Mouse (Mus musculus): Measurements from ENCODE around the gene Tomt.

Gene Tomt

DNA sequence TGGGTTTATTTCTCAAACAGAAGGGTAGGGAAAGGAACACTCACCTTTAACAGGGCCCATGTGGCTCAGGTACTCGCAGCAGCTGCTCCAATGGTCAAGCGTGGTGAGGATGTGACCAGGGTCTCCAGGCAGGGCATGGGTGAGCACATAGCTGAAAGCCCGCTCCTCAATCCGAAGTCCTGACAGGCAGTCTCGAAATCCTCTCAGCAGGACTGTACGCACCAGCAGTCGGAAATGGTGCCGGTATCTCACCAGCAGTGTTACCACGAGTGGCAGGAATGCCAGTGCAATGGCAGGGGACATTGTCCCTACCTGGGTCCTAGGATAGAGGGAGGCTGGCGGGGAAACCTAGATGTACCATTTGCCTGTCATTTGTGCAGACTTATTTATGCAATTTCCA lies 4.2 kb downstream of the Tomt start:
- DNase-seq (ENCODE audit: low spot score in 2 of 2), result no peak

DNA sequence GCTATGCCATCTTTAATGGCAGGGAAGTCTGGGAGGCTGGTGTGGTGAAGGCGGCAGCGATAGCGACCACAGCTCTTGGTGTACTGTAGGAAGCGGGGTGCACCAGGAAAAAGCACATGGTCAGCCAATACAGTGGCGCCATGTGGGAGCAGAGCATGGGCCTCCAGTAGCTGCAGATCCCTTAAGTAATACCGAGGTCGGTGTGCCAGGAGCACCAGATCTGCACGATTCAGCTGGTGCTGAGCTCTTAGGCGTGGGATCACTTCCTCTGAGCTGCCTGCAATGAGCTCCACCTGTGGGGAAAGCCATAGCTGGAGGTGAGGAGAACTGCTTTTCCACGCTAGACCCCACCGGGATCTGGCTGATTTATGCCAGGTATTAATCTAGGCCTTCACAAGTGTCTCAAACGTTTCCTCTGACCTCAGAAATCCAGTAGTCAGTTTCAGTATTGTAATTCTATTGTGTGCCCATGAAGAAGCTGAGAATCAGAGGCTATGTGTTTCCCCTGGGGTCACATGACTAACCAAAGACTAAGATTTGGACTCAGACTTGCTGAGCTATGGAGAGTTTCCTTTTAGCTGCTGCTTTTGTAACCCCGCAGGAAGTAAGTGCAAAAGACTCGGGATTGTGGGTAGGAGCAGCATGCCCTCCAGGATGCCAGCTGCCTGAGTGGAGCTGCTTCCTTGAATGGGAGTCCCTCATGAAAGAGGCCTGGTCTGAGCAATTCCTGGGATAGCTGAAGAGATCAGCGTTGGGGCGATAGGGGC lies 5.6 kb downstream of the Tomt start:
- no peak for DNase-seq (ENCODE audit: low spot score in 2 of 2)

DNA sequence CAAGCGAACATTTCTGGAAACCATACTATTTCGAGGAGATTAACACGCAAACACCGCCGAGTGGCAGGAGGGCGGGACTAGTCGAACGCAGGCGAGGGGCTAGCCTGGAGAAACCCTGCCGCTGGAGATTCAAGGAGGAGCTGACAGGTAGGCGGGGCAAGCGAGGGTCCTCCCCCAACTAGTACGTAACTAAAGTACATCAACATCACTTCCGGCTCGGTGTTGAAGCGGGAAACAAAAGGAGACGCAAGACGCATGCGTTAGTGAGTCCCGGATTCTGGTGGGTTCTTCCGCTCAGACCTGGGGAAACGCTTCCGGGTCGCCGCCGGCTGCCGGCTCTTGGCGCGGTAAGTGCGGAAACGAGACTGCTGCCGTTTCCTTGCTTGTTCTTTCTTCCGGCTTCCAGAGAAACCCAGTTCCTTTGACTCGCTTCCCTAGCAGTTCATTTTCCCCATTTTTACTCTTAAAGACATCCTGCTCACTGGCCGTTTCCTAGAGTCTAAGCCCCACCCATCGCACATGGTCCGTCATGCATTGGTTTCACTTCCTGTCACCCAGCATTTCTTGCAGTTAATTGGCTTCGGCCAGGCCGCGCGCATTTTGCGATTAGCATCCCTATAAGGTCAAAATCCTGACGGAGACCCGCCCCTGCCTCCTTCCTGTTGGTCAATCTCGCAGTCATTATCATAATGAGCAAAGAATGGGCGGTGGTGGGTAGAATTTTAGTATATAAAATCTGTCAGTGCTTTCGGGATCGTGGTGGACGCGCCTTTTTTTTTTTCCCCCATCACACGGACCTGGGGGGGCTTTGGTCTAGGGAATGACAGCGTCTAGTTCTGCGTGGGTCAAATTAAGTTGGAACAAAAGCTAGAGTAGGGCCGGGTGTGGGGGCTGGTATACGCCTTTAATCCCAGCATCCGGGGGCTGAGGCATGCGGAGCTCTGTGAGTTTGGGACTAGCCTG lies 9.8 kb downstream of the Tomt start:
- DNase-seq (ENCODE audit: low spot score in 2 of 2), result peak; percentile 90 to 92

DNA sequence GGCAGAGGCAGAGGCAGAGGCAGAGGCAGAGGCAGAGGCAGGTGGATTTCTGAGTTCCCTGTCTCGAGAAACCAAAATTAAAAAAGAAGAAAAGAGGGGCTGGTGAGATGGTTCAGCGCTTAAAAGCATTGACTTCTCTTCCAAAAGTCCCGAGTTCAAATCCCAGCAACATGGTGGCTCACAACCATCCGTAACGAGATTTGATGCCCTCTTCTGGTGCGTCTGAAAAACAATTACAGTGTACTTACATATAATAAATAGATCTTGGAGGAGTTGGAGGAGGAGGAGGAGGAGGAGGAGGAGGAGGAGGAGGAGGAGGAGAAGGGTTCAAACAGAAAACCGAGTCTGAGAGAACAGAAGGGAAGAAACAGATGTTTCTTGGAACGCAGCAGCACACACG lies 10.5 kb downstream of the Tomt start:
- DNase-seq (ENCODE audit: low spot score in 2 of 2), result no peak

DNA sequence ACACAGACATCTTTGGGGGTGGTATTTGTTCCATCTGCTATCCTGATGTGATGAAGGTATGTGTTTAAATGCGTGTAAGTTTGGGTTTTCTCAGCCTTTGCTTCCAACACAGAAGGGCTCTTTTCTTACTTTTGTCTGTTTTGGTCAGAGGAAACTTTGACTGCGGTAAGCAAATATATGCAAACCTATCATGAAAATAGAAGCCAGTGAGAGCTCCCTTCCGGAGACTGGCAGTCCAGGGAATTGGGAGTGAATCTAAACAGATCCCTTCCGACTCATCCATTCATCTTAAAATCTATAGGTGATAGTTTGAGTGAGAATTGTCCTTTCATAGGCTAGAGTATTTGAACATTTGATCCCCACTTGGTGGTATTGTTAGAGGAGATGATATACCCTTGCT lies 17.7 kb downstream of the Tomt start:
- no peak for DNase-seq (ENCODE audit: low spot score in 2 of 2)

DNA sequence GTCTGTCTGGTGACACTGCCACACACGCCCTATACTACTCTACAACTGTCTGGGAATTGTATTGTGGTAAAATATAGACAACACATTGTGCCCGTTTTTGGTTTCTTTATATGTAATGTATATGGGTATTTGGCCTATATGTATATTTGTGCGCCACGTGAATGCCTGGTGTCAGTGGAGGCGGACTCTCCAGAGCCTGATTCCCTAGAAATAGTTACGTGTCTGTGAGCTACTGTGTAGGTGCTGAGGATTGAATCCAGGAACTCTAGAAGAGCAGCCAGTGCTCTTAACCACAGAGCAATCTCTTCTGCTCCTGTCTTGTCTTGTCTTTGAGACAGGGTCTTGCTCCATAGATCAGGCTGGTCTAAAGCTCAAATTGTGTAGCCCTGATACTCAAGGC lies 19.9 kb downstream of the Tomt start:
- DNase-seq (ENCODE audit: low spot score in 2 of 2), result no peak

DNA sequence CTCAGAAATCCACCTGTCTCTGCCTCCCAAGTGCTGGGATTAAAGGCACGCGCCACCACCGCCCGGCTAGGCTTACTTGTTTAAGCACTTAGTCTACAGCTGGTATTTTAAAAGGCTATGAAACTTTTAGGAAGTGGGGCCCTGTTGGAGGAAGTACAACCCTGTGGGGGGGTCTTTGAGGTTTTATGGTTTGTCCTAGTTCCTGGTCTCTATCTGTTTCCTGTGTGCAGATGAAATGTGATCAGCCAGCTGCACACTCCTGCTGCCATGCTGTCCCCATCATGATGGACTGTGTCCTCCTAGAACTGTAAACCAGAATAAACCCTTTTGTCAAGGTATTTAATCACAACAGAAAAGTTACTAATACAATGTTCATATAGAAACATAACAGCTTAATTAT lies 22.0 kb downstream of the Tomt start:
- DNase-seq (ENCODE audit: low spot score in 2 of 2), result no peak

DNA sequence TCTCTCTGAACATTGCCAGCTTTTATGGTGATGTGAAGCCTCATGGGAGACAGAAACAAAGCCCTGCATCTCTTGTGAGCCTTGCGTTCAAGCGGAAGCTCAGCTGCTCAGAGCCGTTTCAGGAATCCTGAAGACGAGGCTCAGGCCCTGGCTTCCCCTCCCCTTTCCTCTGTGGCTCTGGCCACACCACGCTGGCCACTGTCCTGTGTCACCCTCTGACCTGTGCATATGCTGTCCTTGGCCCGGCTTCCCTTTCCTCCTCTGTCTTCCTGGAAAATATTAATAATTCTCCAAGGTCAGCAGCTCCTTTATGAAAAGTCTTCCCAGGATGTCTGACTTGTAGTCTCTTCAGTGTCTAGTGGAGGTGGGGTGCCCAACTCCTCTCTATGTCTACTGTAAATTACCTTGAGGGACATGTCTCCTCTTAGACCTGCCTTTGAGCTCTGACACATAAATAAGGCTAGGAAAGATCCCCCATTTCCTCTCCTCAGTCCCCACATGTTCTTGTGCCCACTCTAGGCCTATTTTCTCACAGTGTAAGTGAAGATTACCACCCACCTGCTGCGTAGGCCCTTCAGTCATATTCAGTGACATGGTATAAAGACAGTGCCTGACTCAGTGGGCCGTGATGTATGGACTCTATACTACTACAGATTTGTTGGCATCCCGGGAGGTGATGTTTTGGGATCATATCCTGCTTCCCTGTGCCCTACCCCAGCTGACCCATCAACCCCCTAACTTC lies 23.6 kb downstream of the Tomt start:
- DNase-seq (ENCODE audit: low spot score in 2 of 2), result no peak

DNA sequence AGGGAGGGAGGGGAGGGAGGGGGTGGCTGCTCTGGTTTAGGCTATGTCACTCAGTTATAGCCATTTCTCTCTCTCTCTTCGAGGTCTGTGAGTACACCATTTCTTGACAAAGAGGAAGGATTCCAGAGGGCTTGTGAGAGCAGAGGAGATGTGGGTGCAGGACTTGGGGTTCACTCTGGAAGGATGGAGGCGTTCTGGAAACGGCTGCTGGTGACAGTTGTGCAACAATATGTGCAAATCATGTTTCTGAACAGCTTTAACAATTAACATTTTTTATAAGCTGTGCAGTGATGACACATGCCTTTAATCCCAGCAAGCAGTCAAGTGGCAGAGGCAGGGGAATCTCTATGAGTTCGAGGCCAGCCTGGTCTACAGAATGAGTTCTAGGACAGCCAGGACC lies 25.3 kb downstream of the Tomt start:
- no peak for DNase-seq (ENCODE audit: low spot score in 2 of 2)

DNA sequence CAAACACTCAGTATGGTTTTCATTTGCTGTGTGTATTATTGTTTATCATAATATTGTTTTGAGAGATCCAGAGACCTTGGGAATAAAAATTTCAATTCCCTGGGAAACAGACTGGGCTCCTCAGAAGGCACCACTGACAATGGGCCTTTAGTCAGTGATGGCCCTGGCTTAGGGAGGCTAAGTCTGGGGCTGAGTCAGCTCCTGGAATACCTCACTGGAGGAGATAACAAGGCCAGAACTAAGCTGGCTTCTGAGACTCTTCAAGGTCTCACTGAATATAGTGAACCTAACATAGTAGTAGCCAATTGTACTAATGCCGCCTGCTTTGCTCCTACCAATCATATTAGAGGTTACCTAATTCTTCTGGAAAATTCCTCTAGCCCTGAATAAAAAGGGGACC lies 30.2 kb downstream of the Tomt start:
- no peak for DNase-seq (ENCODE audit: low spot score in 2 of 2)

DNA sequence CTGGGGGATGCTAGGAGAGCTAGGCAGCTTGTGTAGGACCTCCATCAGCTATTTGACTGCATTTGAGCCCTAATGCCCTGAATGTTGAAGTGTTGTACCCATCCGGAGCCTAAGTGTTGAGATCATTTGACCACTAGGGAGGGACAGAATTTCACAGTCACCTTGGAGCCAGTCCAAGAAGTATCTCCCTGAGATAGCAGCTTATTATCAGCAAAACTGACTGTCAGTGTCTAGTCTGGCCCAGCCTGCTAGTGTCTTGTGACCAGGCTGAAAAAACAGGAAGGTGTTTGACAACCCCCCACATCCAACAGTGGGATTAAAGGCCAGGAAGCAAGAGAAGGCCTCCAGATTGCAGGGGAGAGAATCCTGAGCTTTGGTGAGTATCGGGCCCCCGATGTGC lies 34.9 kb downstream of the Tomt start:
- DNase-seq (ENCODE audit: low spot score in 2 of 2), result no peak

DNA sequence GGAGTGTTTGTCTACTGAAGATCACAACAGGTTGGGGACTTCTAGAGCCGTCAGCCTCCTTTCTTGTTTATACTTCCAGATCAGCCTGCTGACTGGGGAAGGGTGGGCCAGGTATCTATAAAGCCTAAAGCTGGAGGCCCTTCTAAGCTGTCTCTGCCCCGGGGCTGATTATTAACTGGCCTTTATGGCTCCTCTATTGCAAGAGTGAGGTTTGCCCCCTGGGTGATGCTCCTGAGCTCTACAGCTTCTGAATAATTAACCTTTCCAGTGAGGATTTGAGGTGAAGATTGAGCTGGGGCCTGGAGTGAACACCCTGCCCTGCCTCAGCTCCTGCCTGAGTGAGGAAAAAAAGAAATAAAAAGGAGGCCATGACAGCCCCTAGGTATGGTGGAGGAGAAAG lies 35.5 kb downstream of the Tomt start, which contains the start of gene Folr1:
Gene Folr1, minus strand, starts transcription at position 160 of the 400 bp plus-strand sequence.
- DNase-seq (ENCODE audit: low spot score in 2 of 2), result no peak

DNA sequence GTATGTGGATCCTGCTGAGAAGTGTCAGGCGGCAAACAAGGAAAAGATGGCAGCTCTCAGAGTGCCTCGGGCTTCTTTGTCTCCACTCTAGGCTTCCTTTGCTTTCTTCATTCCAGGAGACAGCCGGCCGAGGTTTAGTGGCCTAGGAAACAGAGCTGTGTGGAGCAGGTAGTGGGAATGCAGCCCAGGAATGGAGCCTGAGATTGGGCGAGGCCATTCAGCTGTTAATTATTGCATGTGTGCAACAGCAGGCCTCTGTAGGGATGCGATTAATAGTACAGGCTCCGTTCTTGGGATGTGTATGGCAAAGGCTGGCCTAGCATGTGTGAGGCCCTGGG lies 37.0 kb downstream of the Tomt start:
- no peak for DNase-seq (ENCODE audit: low spot score in 2 of 2)

DNA sequence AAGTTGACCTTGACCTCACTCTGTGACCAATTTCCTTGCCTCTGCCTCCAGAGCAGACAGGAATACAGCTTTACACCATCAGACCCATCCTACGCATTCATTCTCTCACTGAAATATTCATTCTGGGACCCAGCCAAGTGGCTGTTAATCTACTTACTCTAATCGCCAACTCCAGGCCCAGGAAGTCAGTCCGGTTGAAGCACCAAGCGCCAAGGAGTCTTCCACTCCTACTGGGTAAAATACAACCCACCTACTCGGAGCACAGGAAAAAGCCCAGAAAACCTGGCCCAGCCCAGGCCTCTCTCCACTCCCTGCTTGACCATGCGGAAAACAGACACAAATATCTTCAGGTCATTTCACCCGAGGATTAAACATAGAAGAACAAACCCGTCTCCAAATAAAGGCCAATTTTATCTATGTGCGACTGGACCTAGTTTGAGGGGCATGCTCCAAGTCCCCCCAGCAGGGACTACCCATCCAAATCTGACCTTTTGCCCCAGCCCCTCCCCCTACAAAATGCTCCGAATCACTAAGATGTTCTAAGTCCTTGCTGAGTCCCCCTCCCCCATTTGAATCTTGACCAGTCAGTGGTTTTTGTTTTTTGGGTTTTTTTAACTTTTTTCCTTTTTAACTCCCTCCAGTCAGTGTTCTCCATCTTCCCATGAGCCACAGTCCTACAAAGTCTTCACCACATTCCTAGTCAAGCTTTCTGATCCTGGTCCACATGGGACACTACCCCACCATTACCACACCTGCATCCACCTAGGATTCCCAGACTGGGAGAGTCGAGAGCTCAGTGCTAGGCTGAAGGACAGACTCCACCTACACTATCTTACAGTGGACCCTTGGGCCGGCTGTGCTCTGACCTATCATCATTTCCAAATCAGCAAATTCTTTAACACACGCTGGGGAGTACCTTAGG lies 37.7 kb downstream of the Tomt start:
- no peak for DNase-seq (ENCODE audit: low spot score in 2 of 2)

DNA sequence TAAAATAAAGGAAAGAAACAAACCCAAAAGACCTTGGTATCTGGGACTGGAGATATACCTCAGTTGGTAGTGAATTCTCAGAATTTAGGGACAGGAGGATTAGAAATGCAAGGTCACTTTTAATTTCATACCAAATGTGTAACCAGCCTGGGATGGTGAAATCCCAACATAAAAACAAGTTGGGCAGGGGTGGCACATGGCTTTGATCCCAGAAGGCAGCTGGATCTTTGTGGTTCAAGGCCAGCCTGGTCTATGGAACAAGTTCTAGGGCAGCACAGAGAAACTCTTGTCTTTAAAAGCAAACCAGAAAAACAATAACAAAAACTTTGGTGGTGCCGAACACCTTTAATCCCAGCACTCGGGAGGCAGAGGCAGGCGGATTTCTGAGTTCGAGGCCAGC lies 38.7 kb downstream of the Tomt start:
- no peak for DNase-seq (ENCODE audit: low spot score in 2 of 2)

DNA sequence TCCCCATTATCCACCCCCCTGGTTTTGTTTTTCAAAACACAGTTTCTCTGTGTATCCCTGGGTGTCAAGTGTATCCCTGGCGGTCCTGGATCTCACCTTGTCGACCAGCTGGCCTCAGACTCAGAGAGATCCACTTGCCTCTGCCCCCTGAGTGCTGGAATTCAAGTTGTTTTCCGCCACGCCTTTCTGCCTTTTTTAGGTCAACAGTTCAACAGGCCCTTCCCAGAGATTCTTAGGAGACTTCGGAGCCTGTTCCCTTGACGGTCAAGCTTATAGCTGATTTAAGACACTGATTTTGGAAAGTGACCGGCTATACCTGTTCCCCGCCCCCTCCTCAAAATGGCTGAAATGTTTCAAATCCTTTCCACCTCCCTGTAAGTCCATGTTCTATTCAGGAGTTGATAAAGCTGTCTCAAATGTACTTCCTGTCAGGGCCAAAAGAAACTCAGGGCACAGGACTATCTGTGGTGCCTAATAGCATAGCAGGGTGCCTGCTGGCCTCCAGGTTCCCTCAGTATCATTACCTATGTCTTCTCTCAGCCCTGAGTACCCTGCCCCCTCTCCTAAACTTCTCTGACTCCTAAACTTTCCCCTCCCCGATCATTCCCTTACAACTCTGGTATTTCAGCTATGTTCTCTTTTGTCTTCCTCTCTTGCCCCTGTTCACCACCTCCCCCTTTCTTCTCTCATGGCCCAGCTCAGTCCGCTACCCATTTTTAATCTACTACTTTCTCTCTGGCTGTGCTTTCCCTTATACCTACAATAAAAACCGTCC lies 39.5 kb downstream of the Tomt start:
- DNase-seq (ENCODE audit: low spot score in 2 of 2), result no peak

DNA sequence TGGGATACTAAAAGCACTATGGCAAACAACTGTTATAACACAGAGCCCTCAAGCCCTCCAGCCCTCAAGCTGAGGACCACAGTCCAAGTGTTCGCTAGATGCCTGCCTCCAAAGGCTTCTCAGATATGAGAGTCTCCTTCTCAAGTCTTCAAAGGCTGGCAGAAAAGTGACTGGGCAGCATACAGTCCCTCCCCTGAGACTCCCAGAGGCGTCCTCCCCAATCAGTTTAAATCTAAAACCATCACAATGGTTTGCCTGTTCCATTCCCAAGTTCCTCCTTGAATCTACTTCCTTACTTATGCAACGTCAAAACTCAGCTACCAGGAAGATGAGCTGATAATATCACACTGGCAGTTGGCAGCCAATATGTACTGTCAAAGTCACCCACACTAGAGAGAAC lies 42.7 kb downstream of the Tomt start, which contains the start of gene Anapc15:
Gene Anapc15, plus strand, starts transcription at position 301 of the 400 bp plus-strand sequence.
- DNase-seq (ENCODE audit: low spot score in 2 of 2), result no peak

DNA sequence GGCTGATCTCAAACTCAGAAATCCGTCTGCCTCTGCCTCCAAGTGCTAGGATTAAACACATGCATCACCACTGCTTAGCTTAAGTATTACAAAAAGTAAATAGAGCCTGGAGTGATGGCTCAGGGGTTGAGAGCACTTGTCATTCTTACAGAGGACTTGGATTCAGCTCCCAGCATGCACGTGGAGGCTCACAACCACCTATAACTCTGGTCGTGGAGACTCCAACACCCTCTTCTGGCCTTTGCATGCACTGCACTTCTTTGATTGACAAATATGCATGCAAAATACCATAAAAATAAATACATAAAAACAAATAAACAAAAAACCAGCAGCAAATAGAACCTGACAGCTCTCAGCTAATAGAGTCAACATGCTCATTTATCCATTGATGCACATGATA lies 43.9 kb downstream of the Tomt start:
- no peak for DNase-seq (ENCODE audit: low spot score in 2 of 2)

DNA sequence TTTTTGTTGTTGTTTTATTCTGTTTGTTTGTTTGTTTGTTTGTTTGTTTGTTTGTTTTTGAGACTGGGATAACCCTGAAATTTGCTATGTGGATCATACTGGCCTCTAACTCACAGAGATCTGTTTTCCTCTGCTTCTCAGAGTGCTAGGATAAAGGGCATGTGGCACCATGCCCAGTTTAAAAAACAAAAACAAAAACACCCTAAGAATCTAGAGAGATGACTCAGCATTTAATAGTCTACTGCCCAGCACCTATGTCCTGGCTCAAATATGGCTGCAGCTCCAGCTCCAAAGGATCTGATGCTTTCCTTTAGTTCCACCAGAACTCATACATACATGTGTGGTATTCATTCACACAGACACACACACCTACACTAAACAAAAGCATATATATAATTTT lies 45.2 kb downstream of the Tomt start:
- no peak for DNase-seq (ENCODE audit: low spot score in 2 of 2)

DNA sequence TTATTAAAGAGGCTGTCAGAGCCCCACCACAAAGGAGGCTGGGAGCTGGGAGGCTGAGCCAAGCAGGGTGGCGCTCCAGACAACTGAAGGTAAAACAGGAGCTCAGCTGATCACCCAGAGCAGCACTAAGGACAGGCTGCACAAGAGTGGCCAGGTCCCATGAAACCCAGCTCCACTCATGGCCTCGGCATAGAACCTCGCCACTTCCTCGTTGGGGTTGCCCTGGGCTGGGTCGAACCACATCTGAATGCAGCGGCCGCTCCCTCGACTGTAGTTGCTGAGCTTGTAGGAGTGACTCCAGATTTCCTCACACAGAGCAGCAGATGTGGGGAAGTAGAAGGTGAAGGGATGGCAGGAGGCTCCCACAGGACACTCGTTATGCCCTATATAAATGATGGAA lies 47.8 kb downstream of the Tomt start:
- no peak for DNase-seq (ENCODE audit: low spot score in 2 of 2)

All from spleen, postnatal 14 days (tissue).